Mouse (Mus musculus): ENCODE measurements around the gene Orai2. TPM values are rescaled to one million over a fixed set of nuclear protein-coding genes. Genes with fewer than 3 reads are reported as not detected.

Gene Orai2
- 5.6 and 6.6 TPM in 2 replicates for polyA plus RNA-seq (2014; fragmentation: Nextera tagmentation; extraction: Ambion mirVana)

GRCm38 (mm10) chr5:136170512-136171362 is at the start of gene Orai2:
Gene Orai2, minus strand, starts transcription at chr5:136170713.
- ATAC-seq (ENCODE audit: low FRiP score, low TSS enrichment) = peak; percentile 92
- 3% methylated on average over 49 of the region's 49 CpGs for WGBS
- H3K9me3 ChIP-seq (ENCODE audit: control insufficient read depth, low read length) = no peaks in the 10 kb centered on the region
- H3K4me2 ChIP-seq (replicated peaks; ENCODE audit: low read depth, low read length) = peak within 1 kb of the TSS; percentile 84
- H3K9ac ChIP-seq (ENCODE audit: low read depth, low read length) = peak within 1 kb of the TSS; percentile 63
- H3K36me3 ChIP-seq (ENCODE audit: control insufficient read depth, insufficient read depth, low read length) = no peaks in the 10 kb centered on the region
- H3K27ac ChIP-seq (ENCODE audit: low read depth, low read length) = no peak within 1 kb of the TSS; the same call in 1 of the 2 replicates
- no peaks in the 10 kb centered on the region for H3K27me3 ChIP-seq (ENCODE audit: control insufficient read depth, insufficient read depth, low read length)
- H3K4me3 ChIP-seq (ENCODE audit: low read length) = peak within 1 kb of the TSS; percentile 54
- peaks cover 13% of the 10 kb centered on the region; the same call in 1 of the 2 replicates for H3K4me1 ChIP-seq (ENCODE audit: control insufficient read depth, insufficient read depth, low read length)

- Histone ChIP-seq H3K27me3 (ENCODE audit: control insufficient read depth, insufficient read depth, low read length) (no peaks in the 10 kb centered on the region), H3K4me3 (ENCODE audit: low read length) (no peak overlapping the region), H3K36me3 (ENCODE audit: control insufficient read depth, insufficient read depth, low read length) (no peaks in the 10 kb centered on the region), H3K9me3 (ENCODE audit: control insufficient read depth, low read length) (no peaks in the 10 kb centered on the region), H3K4me2 (replicated peaks; ENCODE audit: low read depth, low read length) (no peak overlapping the region), H3K27ac (ENCODE audit: low read depth, low read length) (no peak overlapping the region), H3K9ac (ENCODE audit: low read depth, low read length) (no peak overlapping the region), H3K4me1 (ENCODE audit: control insufficient read depth, insufficient read depth, low read length) (no peaks in the 10 kb centered on the region)
- 86% methylated on average over 12 of the region's 12 CpGs for WGBS
- no peak for ATAC-seq (ENCODE audit: low FRiP score, low TSS enrichment)
These were observed 48.1 kb upstream of the Orai2 start for GRCm38 (mm10) chr5:136218585-136218984.

GRCm38 (mm10) chr5:136217932-136218381 is 47.4 kb upstream of the Orai2 start:
- Histone ChIP-seq H3K27me3 (ENCODE audit: control insufficient read depth, insufficient read depth, low read length) (no peaks in the 10 kb centered on the region), H3K9me3 (ENCODE audit: control insufficient read depth, low read length) (no peaks in the 10 kb centered on the region), H3K9ac (ENCODE audit: low read depth, low read length) (no peak overlapping the region), H3K4me1 (ENCODE audit: control insufficient read depth, insufficient read depth, low read length) (no peaks in the 10 kb centered on the region), H3K4me3 (ENCODE audit: low read length) (no peak overlapping the region), H3K27ac (ENCODE audit: low read depth, low read length) (no peak overlapping the region), H3K4me2 (replicated peaks; ENCODE audit: low read depth, low read length) (no peak overlapping the region), H3K36me3 (ENCODE audit: control insufficient read depth, insufficient read depth, low read length) (no peaks in the 10 kb centered on the region)
- no peak for ATAC-seq (ENCODE audit: low FRiP score, low TSS enrichment)
- WGBS = 78% methylated on average over 4 of the region's 4 CpGs

GRCm38 (mm10) chr5:136217004-136217665 is 46.6 kb upstream of the Orai2 start:
- ATAC-seq (ENCODE audit: low FRiP score, low TSS enrichment) = no peak
- Histone ChIP-seq H3K4me2 (replicated peaks; ENCODE audit: low read depth, low read length) (no peak overlapping the region), H3K9me3 (ENCODE audit: control insufficient read depth, low read length) (no peaks in the 10 kb centered on the region), H3K9ac (ENCODE audit: low read depth, low read length) (no peak overlapping the region), H3K27me3 (ENCODE audit: control insufficient read depth, insufficient read depth, low read length) (no peaks in the 10 kb centered on the region), H3K4me3 (ENCODE audit: low read length) (no peak overlapping the region), H3K27ac (ENCODE audit: low read depth, low read length) (no peak overlapping the region), H3K4me1 (ENCODE audit: control insufficient read depth, insufficient read depth, low read length) (no peaks in the 10 kb centered on the region), H3K36me3 (ENCODE audit: control insufficient read depth, insufficient read depth, low read length) (no peaks in the 10 kb centered on the region)
- 81% methylated on average over 18 of the region's 18 CpGs for WGBS

- Histone ChIP-seq H3K4me2 (replicated peaks; ENCODE audit: low read depth, low read length) (no peak overlapping the region), H3K4me1 (ENCODE audit: control insufficient read depth, insufficient read depth, low read length) (no peaks in the 10 kb centered on the region), H3K27ac (ENCODE audit: low read depth, low read length) (no peak overlapping the region), H3K9ac (ENCODE audit: low read depth, low read length) (no peak overlapping the region), H3K9me3 (ENCODE audit: control insufficient read depth, low read length) (no peaks in the 10 kb centered on the region), H3K4me3 (ENCODE audit: low read length) (no peak overlapping the region), H3K36me3 (ENCODE audit: control insufficient read depth, insufficient read depth, low read length) (no peaks in the 10 kb centered on the region), H3K27me3 (ENCODE audit: control insufficient read depth, insufficient read depth, low read length) (no peaks in the 10 kb centered on the region)
- ATAC-seq (ENCODE audit: low FRiP score, low TSS enrichment) = no peak
- WGBS = 85% methylated on average over 5 of the region's 5 CpGs
These were observed 45.4 kb upstream of the Orai2 start for GRCm38 (mm10) chr5:136215958-136216357.

- H3K9me3 ChIP-seq (ENCODE audit: control insufficient read depth, low read length) = no peaks in the 10 kb centered on the region
- no peak overlapping the region for H3K9ac ChIP-seq (ENCODE audit: low read depth, low read length)
- H3K4me3 ChIP-seq (ENCODE audit: low read length) = no peak overlapping the region
- H3K27ac ChIP-seq (ENCODE audit: low read depth, low read length) = no peak overlapping the region
- no peaks in the 10 kb centered on the region for H3K27me3 ChIP-seq (ENCODE audit: control insufficient read depth, insufficient read depth, low read length)
- ATAC-seq (ENCODE audit: low FRiP score, low TSS enrichment) = no peak
- 85% methylated on average over 3 of the region's 3 CpGs for WGBS
- no peak overlapping the region for H3K4me2 ChIP-seq (replicated peaks; ENCODE audit: low read depth, low read length)
- no peaks in the 10 kb centered on the region for H3K4me1 ChIP-seq (ENCODE audit: control insufficient read depth, insufficient read depth, low read length)
- no peaks in the 10 kb centered on the region for H3K36me3 ChIP-seq (ENCODE audit: control insufficient read depth, insufficient read depth, low read length)
These were observed 44.7 kb upstream of the Orai2 start for GRCm38 (mm10) chr5:136215211-136215610.

GRCm38 (mm10) chr5:136213716-136214115 is 43.2 kb upstream of the Orai2 start:
- 81% methylated on average over 5 of the region's 5 CpGs for WGBS
- no peak for ATAC-seq (ENCODE audit: low FRiP score, low TSS enrichment)

GRCm38 (mm10) chr5:136212716-136213115 is 42.2 kb upstream of the Orai2 start:
- H3K4me3 ChIP-seq (ENCODE audit: low read length) = no peak overlapping the region
- H3K27ac ChIP-seq (ENCODE audit: low read depth, low read length) = no peak overlapping the region
- no peak overlapping the region for H3K4me2 ChIP-seq (replicated peaks; ENCODE audit: low read depth, low read length)
- no peak for ATAC-seq (ENCODE audit: low FRiP score, low TSS enrichment)
- no peak overlapping the region for H3K9ac ChIP-seq (ENCODE audit: low read depth, low read length)
- WGBS = 92% methylated on average over 11 of the region's 11 CpGs
- H3K9me3 ChIP-seq (ENCODE audit: control insufficient read depth, low read length) = no peaks in the 10 kb centered on the region
- no peaks in the 10 kb centered on the region for H3K27me3 ChIP-seq (ENCODE audit: control insufficient read depth, insufficient read depth, low read length)
- no peaks in the 10 kb centered on the region for H3K4me1 ChIP-seq (ENCODE audit: control insufficient read depth, insufficient read depth, low read length)
- no peaks in the 10 kb centered on the region for H3K36me3 ChIP-seq (ENCODE audit: control insufficient read depth, insufficient read depth, low read length)

More at GRCm38 (mm10) chr5:136213716-136214115, 43.2 kb upstream of the Orai2 start:
- no peak overlapping the region for H3K9ac ChIP-seq (ENCODE audit: low read depth, low read length)
- no peak overlapping the region for H3K4me3 ChIP-seq (ENCODE audit: low read length)
- no peak overlapping the region for H3K4me2 ChIP-seq (replicated peaks; ENCODE audit: low read depth, low read length)
- no peaks in the 10 kb centered on the region for H3K4me1 ChIP-seq (ENCODE audit: control insufficient read depth, insufficient read depth, low read length)
- no peaks in the 10 kb centered on the region for H3K36me3 ChIP-seq (ENCODE audit: control insufficient read depth, insufficient read depth, low read length)
- H3K27me3 ChIP-seq (ENCODE audit: control insufficient read depth, insufficient read depth, low read length) = no peaks in the 10 kb centered on the region
- no peaks in the 10 kb centered on the region for H3K9me3 ChIP-seq (ENCODE audit: control insufficient read depth, low read length)
- no peak overlapping the region for H3K27ac ChIP-seq (ENCODE audit: low read depth, low read length)
